Mouse (Mus musculus) stomach, postnatal 0 days (tissue): ENCODE measurements around the gene Plxdc2.

Source experiments
- CTCF ChIP-seq: IDR thresholded peaks from 2 replicates; pipeline ENCODE4 v1.5.1; 2016; ENCODE audit warnings: antibody characterized with exemption, low read depth, mild to moderate bottlenecking, moderate library complexity
- EP300 ChIP-seq: optimal IDR thresholded peaks from 2 replicates; pipeline ENCODE3; 2016; ENCODE audit warnings: antibody characterized with exemption

GRCm38 (mm10) chr2:16774114-16774433 is 418.0 kb downstream of the Plxdc2 start:
- TF ChIP-seq CTCF (no peak), EP300 (no peak)
